Mouse (Mus musculus): ENCODE results near the gene Treml4. TPM values are rescaled to one million over a fixed set of nuclear protein-coding genes. Genes with fewer than 3 reads are reported as not detected.
"Not testable (repeated sequence)": the region's sequence is repeated elsewhere in the genome, so short reads cannot be mapped to it uniquely, and the experiment has no call there.

Treml4 gene
- polyA plus RNA-seq, 1 experiment, result not detected

- H3K79me2 ChIP-seq (ENCODE audit: control insufficient read depth, insufficient read depth), result no peaks in the 10 kb centered on the region
- H3K36me3 ChIP-seq (ENCODE audit: control insufficient read depth, insufficient read depth), result no peaks in the 10 kb centered on the region
- H3K27me3 ChIP-seq (ENCODE audit: control insufficient read depth, insufficient read depth, insufficient read length), result no peaks in the 10 kb centered on the region
- TF ChIP-seq USF1 (IDR thresholded peaks at IDR 0.05; ENCODE audit: low read depth) (no peak), MYOG (IDR thresholded peaks at IDR 0.05; ENCODE audit: control insufficient read depth, extremely low read depth, insufficient read length) (no peak), MAX (IDR thresholded peaks at IDR 0.05) (no peak), CTCF (IDR thresholded peaks at IDR 0.05; ENCODE audit: control insufficient read depth, insufficient read depth, insufficient read length) (no peak), MYOD1 (IDR thresholded peaks at IDR 0.05; ENCODE audit: control insufficient read depth, insufficient read length, low read depth) (no peak), FOSL1 (IDR thresholded peaks at IDR 0.05; ENCODE audit: insufficient read depth, low read length, poor library complexity, severe bottlenecking) (no peak), CEBPB (IDR thresholded peaks at IDR 0.05; ENCODE audit: low read depth) (no peak)
- H3ac ChIP-seq (ENCODE audit: control insufficient read depth, insufficient read length, low read depth), result no peak overlapping the region
- H3K79me3 ChIP-seq (ENCODE audit: low read depth), result no peaks in the 10 kb centered on the region
- no peak overlapping the region for H3K4me3 ChIP-seq (ENCODE audit: insufficient read depth, poor library complexity, severe bottlenecking)
Measured at GRCm38 (mm10) chr17:48300199-48300598, 36.1 kb downstream of the Treml4 start.

GRCm38 (mm10) chr17:48300861-48301260, 36.8 kb downstream of the Treml4 start:
- TF ChIP-seq CEBPB (IDR thresholded peaks at IDR 0.05; ENCODE audit: low read depth) (no peak), MYOG (IDR thresholded peaks at IDR 0.05; ENCODE audit: control insufficient read depth, extremely low read depth, insufficient read length) (no peak), MAX (IDR thresholded peaks at IDR 0.05) (no peak), MYOD1 (IDR thresholded peaks at IDR 0.05; ENCODE audit: control insufficient read depth, insufficient read length, low read depth) (no peak), FOSL1 (IDR thresholded peaks at IDR 0.05; ENCODE audit: insufficient read depth, low read length, poor library complexity, severe bottlenecking) (no peak)
- no peak overlapping the region for H3K4me3 ChIP-seq (ENCODE audit: insufficient read depth, poor library complexity, severe bottlenecking)
- H3K79me2 ChIP-seq (ENCODE audit: control insufficient read depth, insufficient read depth), result no peaks in the 10 kb centered on the region

GRCm38 (mm10) chr17:48301792-48302191, 37.7 kb downstream of the Treml4 start:
- Histone ChIP-seq H3K36me3 (ENCODE audit: control insufficient read depth, insufficient read depth) (no peaks in the 10 kb centered on the region), H3K27me3 (ENCODE audit: control insufficient read depth, insufficient read depth, insufficient read length) (no peaks in the 10 kb centered on the region), H3K79me2 (ENCODE audit: control insufficient read depth, insufficient read depth) (no peaks in the 10 kb centered on the region)

More at GRCm38 (mm10) chr17:48300861-48301260, 36.8 kb downstream of the Treml4 start:
- H3ac ChIP-seq (ENCODE audit: control insufficient read depth, insufficient read length, low read depth), result no peak overlapping the region
- H3K27me3 ChIP-seq (ENCODE audit: control insufficient read depth, insufficient read depth, insufficient read length), result no peaks in the 10 kb centered on the region
- H3K36me3 ChIP-seq (ENCODE audit: control insufficient read depth, insufficient read depth), result no peaks in the 10 kb centered on the region
- no peaks in the 10 kb centered on the region for H3K79me3 ChIP-seq (ENCODE audit: low read depth)

GRCm38 (mm10) chr17:48312124-48312523, 48.0 kb downstream of the Treml4 start:
- H3ac ChIP-seq (ENCODE audit: control insufficient read depth, insufficient read length, low read depth), result no peak overlapping the region
- no peaks in the 10 kb centered on the region for H3K79me3 ChIP-seq (ENCODE audit: low read depth)
- no peaks in the 10 kb centered on the region for H3K27me3 ChIP-seq (ENCODE audit: control insufficient read depth, insufficient read depth, insufficient read length)
- no peaks in the 10 kb centered on the region for H3K79me2 ChIP-seq (ENCODE audit: control insufficient read depth, insufficient read depth)
- no peaks in the 10 kb centered on the region for H3K36me3 ChIP-seq (ENCODE audit: control insufficient read depth, insufficient read depth)
- H3K4me3 ChIP-seq (ENCODE audit: insufficient read depth, poor library complexity, severe bottlenecking), result no peak overlapping the region
- TF ChIP-seq CEBPB (IDR thresholded peaks at IDR 0.05; ENCODE audit: low read depth), result no peak
- TF ChIP-seq CTCF (IDR thresholded peaks at IDR 0.05; ENCODE audit: control insufficient read depth, insufficient read depth, insufficient read length), result no peak
- no peak for TF ChIP-seq MYOD1 (IDR thresholded peaks at IDR 0.05; ENCODE audit: control insufficient read depth, insufficient read length, low read depth)

More at GRCm38 (mm10) chr17:48301792-48302191, 37.7 kb downstream of the Treml4 start:
- no peaks in the 10 kb centered on the region for H3K79me3 ChIP-seq (ENCODE audit: low read depth)
- TF ChIP-seq USF1 (IDR thresholded peaks at IDR 0.05; ENCODE audit: low read depth) (no peak), CTCF (IDR thresholded peaks at IDR 0.05; ENCODE audit: control insufficient read depth, insufficient read depth, insufficient read length) (no peak), MAX (IDR thresholded peaks at IDR 0.05) (no peak), MYOG (IDR thresholded peaks at IDR 0.05; ENCODE audit: control insufficient read depth, extremely low read depth, insufficient read length) (no peak), MYOD1 (IDR thresholded peaks at IDR 0.05; ENCODE audit: control insufficient read depth, insufficient read length, low read depth) (no peak), CEBPB (IDR thresholded peaks at IDR 0.05; ENCODE audit: low read depth) (no peak), FOSL1 (IDR thresholded peaks at IDR 0.05; ENCODE audit: insufficient read depth, low read length, poor library complexity, severe bottlenecking) (no peak)
- H3ac ChIP-seq (ENCODE audit: control insufficient read depth, insufficient read length, low read depth), result no peak overlapping the region
- H3K4me3 ChIP-seq (ENCODE audit: insufficient read depth, poor library complexity, severe bottlenecking), result no peak overlapping the region

GRCm38 (mm10) chr17:48315905-48316579, 51.9 kb downstream of the Treml4 start, which contains the start of gene B430306N03Rik:
B430306N03Rik (plus strand) TSS chr17:48316141.
- not testable (repeated sequence) for H3K4me3 ChIP-seq (ENCODE audit: insufficient read depth, poor library complexity, severe bottlenecking); H3K79me3 ChIP-seq (ENCODE audit: low read depth); H3ac ChIP-seq (ENCODE audit: control insufficient read depth, insufficient read length, low read depth); H3K27me3 ChIP-seq (ENCODE audit: control insufficient read depth, insufficient read depth, insufficient read length); H3K36me3 ChIP-seq (ENCODE audit: control insufficient read depth, insufficient read depth); H3K79me2 ChIP-seq (ENCODE audit: control insufficient read depth, insufficient read depth)

GRCm38 (mm10) chr17:48318686-48319085, 54.6 kb downstream of the Treml4 start:
- no peaks in the 10 kb centered on the region for H3K27me3 ChIP-seq (ENCODE audit: control insufficient read depth, insufficient read depth, insufficient read length)
- no peak overlapping the region for H3ac ChIP-seq (ENCODE audit: control insufficient read depth, insufficient read length, low read depth)
- no peaks in the 10 kb centered on the region for H3K79me2 ChIP-seq (ENCODE audit: control insufficient read depth, insufficient read depth)
- H3K36me3 ChIP-seq (ENCODE audit: control insufficient read depth, insufficient read depth), result no peaks in the 10 kb centered on the region
- no peaks in the 10 kb centered on the region for H3K79me3 ChIP-seq (ENCODE audit: low read depth)
- H3K4me3 ChIP-seq (ENCODE audit: insufficient read depth, poor library complexity, severe bottlenecking), result no peak overlapping the region
- no peak for TF ChIP-seq USF1 (IDR thresholded peaks at IDR 0.05; ENCODE audit: low read depth)
- no peak for TF ChIP-seq CTCF (IDR thresholded peaks at IDR 0.05; ENCODE audit: control insufficient read depth, insufficient read depth, insufficient read length)
- no peak for TF ChIP-seq MYOD1 (IDR thresholded peaks at IDR 0.05; ENCODE audit: control insufficient read depth, insufficient read length, low read depth)
- no peak for TF ChIP-seq CEBPB (IDR thresholded peaks at IDR 0.05; ENCODE audit: low read depth)
- no peak for TF ChIP-seq FOSL1 (IDR thresholded peaks at IDR 0.05; ENCODE audit: insufficient read depth, low read length, poor library complexity, severe bottlenecking)
- no peak for TF ChIP-seq MYOG (IDR thresholded peaks at IDR 0.05; ENCODE audit: control insufficient read depth, extremely low read depth, insufficient read length)
- no peak for TF ChIP-seq MAX (IDR thresholded peaks at IDR 0.05)
